Mouse (Mus musculus): Measurements from ENCODE around the gene Gnas.

- no peak for TF ChIP-seq CTCF (IDR thresholded peaks at IDR 0.05; ENCODE audit: low read depth)
- no peak for TF ChIP-seq EP300 (IDR thresholded peaks at IDR 0.05; ENCODE audit: low read depth)
These were observed 60.9 kb downstream of the Gnas start for GRCm38 (mm10) chr2:174344996-174345395.
